Mouse (Mus musculus): ENCODE data around the gene Tbc1d22b.

DNA sequence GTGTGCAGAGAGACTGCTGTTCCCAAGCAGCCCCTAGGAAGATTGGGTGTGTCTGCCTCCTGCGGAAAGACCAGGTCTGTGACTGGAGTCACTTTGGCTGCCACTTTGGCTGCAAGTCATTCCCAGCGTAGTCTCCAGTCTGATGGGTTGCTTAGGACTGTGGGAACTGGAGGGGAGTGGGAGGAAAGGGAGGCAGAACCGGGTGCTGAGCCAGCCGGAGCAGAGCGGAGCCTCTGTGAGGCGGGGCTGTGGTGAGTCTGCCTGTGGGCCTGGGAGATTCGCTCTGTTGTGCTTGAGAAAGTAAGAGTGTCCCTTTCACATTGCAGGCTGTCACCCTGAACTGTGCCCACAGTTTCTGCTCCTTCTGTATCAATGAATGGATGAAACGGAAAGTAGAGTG, 85.9 kb downstream of the Tbc1d22b start:
- TF ChIP-seq CTCF (conservative IDR thresholded peaks at IDR 0.05; ENCODE audit: low read length) (no peak), NANOG (IDR thresholded peaks at IDR 0.05; ENCODE audit: borderline replicate concordance, low read length) (no peak)

Data from E14TG2a.4 (cell line).